Mouse (Mus musculus) heart, embryonic 16.5 days (tissue): ENCODE results near the gene Tsen54. TPM values are rescaled to one million over a fixed set of nuclear protein-coding genes. Genes with fewer than 3 reads are reported as not detected.

ENCODE experiments used
- ATAC-seq: fragments of 200-750 bp; cut with Nextera tagmentation; replicated peaks from 2 replicates; pipeline ENCODE4 v1.8.0; 2017; ENCODE audit warnings: moderate number of reproducible peaks; ENCODE audit not compliant: insufficient read depth, low FRiP score; ENCODE audit errors: extremely low read depth
- H3K27ac ChIP-seq: fragments of 300-500 bp; sonication (generic); 2 replicates; pipeline ENCODE4 v1.5.1; 2014; ENCODE audit warnings: mild to moderate bottlenecking, low read length, control low read depth, moderate library complexity
- H3K27me3 ChIP-seq: fragments of 300-500 bp; sonication (generic); 2 replicates; pipeline ENCODE4 v1.6.1; 2014; ENCODE audit warnings: low read length, mixed read lengths; ENCODE audit not compliant: control insufficient read depth, insufficient read depth
- H3K36me3 ChIP-seq: fragments of 300-500 bp; sonication (generic); 2 replicates; pipeline ENCODE4 v1.6.1; 2014; ENCODE audit not compliant: control insufficient read depth, insufficient read depth
- H3K4me1 ChIP-seq: fragments of 300-500 bp; sonication (generic); 2 replicates; pipeline ENCODE4 v1.6.1; 2014; ENCODE audit warnings: low read length, mixed read lengths; ENCODE audit not compliant: control insufficient read depth, insufficient read depth
- H3K4me2 ChIP-seq: fragments of 300-500 bp; sonication (generic); 2 replicates; pipeline ENCODE4 v1.6.1; 2014; ENCODE audit warnings: low read depth, mild to moderate bottlenecking, control low read depth, low read length
- H3K4me3 ChIP-seq: fragments of 300-500 bp; sonication (generic); 2 replicates; pipeline ENCODE4 v1.5.1; 2014; ENCODE audit warnings: mild to moderate bottlenecking, control low read depth, low read length
- H3K9ac ChIP-seq: fragments of 300-500 bp; sonication (generic); 2 replicates; pipeline ENCODE4 v1.6.1; 2014; ENCODE audit warnings: low read length, control low read depth
- H3K9me3 ChIP-seq: fragments of 300-500 bp; sonication (generic); replicated peaks from 2 replicates; pipeline ENCODE4 v1.6.1; 2016; ENCODE audit warnings: low read length; ENCODE audit not compliant: control insufficient read depth
- WGBS: fragments of 180-500 bp; shearing (Covaris S2); extraction: QIAGEN DNeasy Blood & Tissue Kit; methylation state at CpG from one replicate; pipeline ENCODE4 v1.1.7; 2014; 5-methylcytosine and 5-hydroxymethylcytosine counted together
- polyA plus RNA-seq: library from polyadenylated mRNA; unstranded; fragments of >200 nt; fragmentation: Nextera tagmentation; extraction: Ambion mirVana; gene quantifications from 2 replicates; pipeline ENCODE4 v1.2.1, GENCODE M21; 2015

Tsen54 gene
- polyA plus RNA-seq, 1 experiment from 2014 or later: 28.3 TPM

GRCm38 (mm10) chr11:115821001-115821400 lies 6.5 kb downstream of the Tsen54 start:
- no peak for ATAC-seq
- no peak overlapping the region for H3K4me3 ChIP-seq
- H3K4me1 ChIP-seq: peaks cover 10% of the 10 kb centered on the region
- no peak overlapping the region for H3K9ac ChIP-seq
- no peak overlapping the region for H3K4me2 ChIP-seq
- H3K27me3 ChIP-seq: no peaks in the 10 kb centered on the region
- no peaks in the 10 kb centered on the region for H3K9me3 ChIP-seq
- 65% methylated on average over 4 of the region's 4 CpGs for WGBS
- H3K27ac ChIP-seq: no peak overlapping the region
- peaks cover 20% of the 10 kb centered on the region for H3K36me3 ChIP-seq

DNA sequence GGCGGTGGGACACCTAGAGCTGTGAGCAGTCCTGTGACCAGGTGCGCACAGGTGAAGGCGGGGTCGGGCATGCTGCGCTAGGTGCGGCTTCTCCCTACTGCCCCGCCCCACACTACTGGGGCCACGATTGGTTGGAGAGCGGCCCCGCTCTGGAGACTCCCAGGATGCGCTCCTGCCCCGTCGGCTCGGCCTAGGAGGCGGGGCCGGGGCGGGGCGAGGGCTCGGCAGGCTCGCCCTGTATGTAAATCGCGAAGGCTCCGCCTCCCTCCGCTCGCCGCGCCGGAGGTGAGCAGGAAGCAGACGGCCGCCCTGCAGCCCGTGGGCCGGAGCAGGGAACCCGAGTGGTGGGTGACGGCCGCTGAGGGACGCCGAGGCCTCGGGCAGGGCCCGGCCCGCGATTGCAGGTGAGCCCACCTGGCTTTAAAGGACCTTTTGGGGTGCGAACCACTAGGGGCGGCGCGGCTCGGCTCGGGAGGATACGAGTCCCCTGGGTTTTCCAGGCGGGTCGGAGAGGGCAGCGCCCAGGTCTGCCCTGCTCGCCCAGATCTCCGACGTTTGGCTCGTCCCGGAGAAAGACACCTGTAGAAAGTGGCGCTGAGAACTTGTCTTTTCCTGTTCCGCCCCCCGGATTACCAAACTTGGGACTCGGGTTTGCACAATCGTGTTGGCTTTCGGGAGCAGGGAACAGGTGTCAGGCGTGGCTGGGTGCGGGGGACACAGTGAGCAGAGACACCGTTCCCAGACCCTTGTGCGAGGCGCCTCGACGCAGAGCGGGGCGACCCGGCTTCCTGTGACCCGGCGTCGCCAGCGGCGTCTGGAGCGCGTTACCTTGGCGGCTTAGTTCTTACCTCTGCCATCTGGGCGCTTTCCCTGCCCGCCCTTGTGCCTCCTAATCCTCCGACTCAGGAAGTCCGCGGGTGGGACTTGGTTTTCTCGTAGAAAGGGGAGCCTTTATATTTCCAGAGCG lies 9.5 kb downstream of the Tsen54 start, which contains the start of gene Llgl2:
Gene Llgl2, plus strand, starts transcription at position 276 of the 967 bp plus-strand sequence.
- Histone ChIP-seq H3K4me1 (peaks cover 15% of the 10 kb centered on the region), H3K9me3 (no peaks in the 10 kb centered on the region), H3K9ac (peak within 1 kb of the TSS; percentile 88), H3K27ac (no peak within 1 kb of the TSS; the same call in 1 of the 2 replicates), H3K36me3 (peaks cover 15% of the 10 kb centered on the region), H3K27me3 (no peaks in the 10 kb centered on the region), H3K4me2 (peak within 1 kb of the TSS; percentile 81), H3K4me3 (peak within 1 kb of the TSS; percentile 86)
- WGBS: under 1% methylated on average over 87 of the region's 87 CpGs
- ATAC-seq: peak; percentile 95

DNA sequence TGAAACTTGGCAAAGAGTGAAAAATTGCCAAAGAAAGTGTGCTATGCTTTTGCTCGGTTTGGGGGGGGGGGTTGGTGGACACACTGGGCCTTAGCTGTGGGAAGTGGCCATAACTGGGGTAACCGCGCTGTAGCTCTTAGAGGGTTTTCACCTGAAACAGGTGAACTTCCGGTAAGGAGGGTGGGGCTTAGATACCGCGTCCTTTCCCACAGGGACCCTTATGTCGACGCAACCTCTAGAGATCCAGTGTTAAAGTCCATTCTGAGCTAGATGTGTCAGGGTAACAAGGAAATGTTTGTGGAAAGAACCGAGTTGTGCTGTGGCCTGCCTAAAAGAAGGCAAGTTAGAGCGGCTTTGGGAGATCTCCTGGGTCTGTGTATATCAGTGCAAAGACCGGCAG lies 10.3 kb downstream of the Tsen54 start:
- Histone ChIP-seq H3K27me3 (no peaks in the 10 kb centered on the region), H3K4me2 (peak overlapping the region; percentile 81), H3K9ac (peak overlapping the region; percentile 88), H3K36me3 (peaks cover 14% of the 10 kb centered on the region), H3K4me3 (peak overlapping the region; percentile 86), H3K9me3 (no peaks in the 10 kb centered on the region), H3K27ac (no peak overlapping the region), H3K4me1 (peaks cover 22% of the 10 kb centered on the region)
- ATAC-seq: no peak
- 16% methylated on average over 11 of the region's 11 CpGs for WGBS

GRCm38 (mm10) chr11:115826487-115826886 lies 12.0 kb downstream of the Tsen54 start:
- Histone ChIP-seq H3K4me2 (no peak overlapping the region), H3K36me3 (no peaks in the 10 kb centered on the region), H3K27ac (no peak overlapping the region), H3K4me3 (no peak overlapping the region), H3K27me3 (no peaks in the 10 kb centered on the region), H3K4me1 (peaks cover 32% of the 10 kb centered on the region), H3K9ac (no peak overlapping the region), H3K9me3 (no peaks in the 10 kb centered on the region)
- no peak for ATAC-seq
- 68% methylated on average over 5 of the region's 5 CpGs for WGBS

DNA sequence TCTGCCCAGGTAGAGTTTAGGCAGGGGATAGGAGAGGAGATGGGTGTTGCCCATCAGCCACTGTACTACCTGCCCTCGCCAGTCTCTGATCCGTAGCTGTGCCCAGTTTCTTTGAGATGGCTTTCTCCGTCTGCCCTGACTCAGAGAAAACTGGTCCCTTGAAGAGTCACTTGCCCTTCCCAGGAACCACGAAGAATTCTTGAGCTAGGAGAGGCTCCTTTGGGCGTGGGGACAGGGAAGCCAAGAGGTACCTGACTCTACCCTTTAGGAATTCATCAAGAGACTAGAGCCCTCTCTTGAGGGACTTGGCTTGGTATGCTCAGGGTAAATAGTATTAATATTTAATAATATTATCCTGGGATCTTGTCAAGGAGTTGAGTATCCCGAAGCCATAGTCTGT lies 13.1 kb downstream of the Tsen54 start:
- Histone ChIP-seq H3K9ac (no peak overlapping the region), H3K36me3 (no peaks in the 10 kb centered on the region), H3K4me2 (no peak overlapping the region), H3K27ac (no peak overlapping the region), H3K27me3 (no peaks in the 10 kb centered on the region), H3K9me3 (no peaks in the 10 kb centered on the region), H3K4me3 (no peak overlapping the region), H3K4me1 (peaks cover 43% of the 10 kb centered on the region)
- no peak for ATAC-seq
- 81% methylated on average over 6 of the region's 6 CpGs for WGBS

- Histone ChIP-seq H3K9ac (no peak overlapping the region), H3K27me3 (no peaks in the 10 kb centered on the region), H3K4me1 (peaks cover 55% of the 10 kb centered on the region), H3K36me3 (no peaks in the 10 kb centered on the region), H3K9me3 (no peaks in the 10 kb centered on the region), H3K4me2 (no peak overlapping the region), H3K4me3 (no peak overlapping the region), H3K27ac (0 out of 2 replicates have a peak overlapping the region, but pooled peaks have one; percentile 14)
- no peak for ATAC-seq
- WGBS: 50% methylated on average over 4 of the region's 4 CpGs
These were observed 14.5 kb downstream of the Tsen54 start for GRCm38 (mm10) chr11:115829036-115829435.

GRCm38 (mm10) chr11:115830550-115831325 lies 16.2 kb downstream of the Tsen54 start:
- H3K36me3 ChIP-seq: no peaks in the 10 kb centered on the region
- ATAC-seq: no peak
- H3K27me3 ChIP-seq: no peaks in the 10 kb centered on the region
- H3K9ac ChIP-seq: peak overlapping the region; percentile 45; the same call in 1 of the 2 replicates
- no peak overlapping the region for H3K27ac ChIP-seq
- no peaks in the 10 kb centered on the region for H3K9me3 ChIP-seq
- peak overlapping the region; percentile 11; the same call in 1 of the 2 replicates for H3K4me2 ChIP-seq
- no peak overlapping the region for H3K4me3 ChIP-seq
- peaks cover 51% of the 10 kb centered on the region for H3K4me1 ChIP-seq
- 31% methylated on average over 25 of the region's 25 CpGs for WGBS

DNA sequence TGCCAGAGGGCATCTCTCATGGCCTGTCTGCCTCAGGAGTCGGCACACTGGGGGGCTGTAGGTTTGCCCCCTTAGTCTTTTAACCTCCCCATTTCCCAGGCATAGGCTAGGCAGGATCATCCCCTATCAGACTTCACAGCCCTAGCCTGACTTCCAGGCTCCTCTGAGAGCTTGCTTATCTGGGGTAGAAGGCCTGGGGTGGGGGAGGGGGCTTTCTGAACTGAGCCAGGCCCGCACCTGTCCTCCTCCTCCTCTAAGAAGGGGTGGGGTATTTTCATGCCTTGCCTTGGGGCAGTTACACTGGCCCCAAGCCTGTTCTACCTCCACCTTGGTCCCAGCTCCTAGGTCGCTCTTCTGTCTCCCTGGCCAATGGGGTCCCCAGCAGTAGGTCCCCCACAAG lies 17.0 kb downstream of the Tsen54 start:
- Histone ChIP-seq H3K4me3 (no peak overlapping the region), H3K9me3 (no peaks in the 10 kb centered on the region), H3K27me3 (no peaks in the 10 kb centered on the region), H3K4me2 (no peak overlapping the region), H3K36me3 (no peaks in the 10 kb centered on the region), H3K27ac (no peak overlapping the region), H3K4me1 (peaks cover 51% of the 10 kb centered on the region), H3K9ac (no peak overlapping the region)
- 38% methylated on average over 3 of the region's 3 CpGs for WGBS
- ATAC-seq: no peak
